Mouse (Mus musculus): ENCODE data around the gene Cgas. TPM values are rescaled to one million over a fixed set of nuclear protein-coding genes. Genes with fewer than 3 reads are reported as not detected.

Gene Cgas
- polyA plus RNA-seq, 1 experiment from 2014 or later: 2.5 TPM

DNA sequence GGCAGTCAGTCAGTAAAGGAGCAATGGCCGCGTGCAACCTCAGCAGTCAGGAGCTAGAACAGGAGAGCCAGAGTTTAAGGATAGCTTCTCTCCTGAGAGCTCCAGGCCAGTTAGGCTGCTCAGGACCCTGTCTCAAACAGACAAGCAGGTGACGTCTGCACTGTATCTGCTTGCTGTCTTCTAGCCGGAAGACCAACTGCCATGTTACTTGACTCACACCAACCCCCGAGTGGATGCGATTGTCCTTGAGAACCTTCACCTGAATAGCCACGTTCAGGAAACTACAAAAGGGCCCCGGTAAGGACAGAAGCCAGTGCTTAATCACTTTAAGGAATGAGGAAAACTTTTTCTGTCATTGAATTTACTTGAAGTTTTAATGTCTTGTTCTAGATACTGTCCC lies 14.0 kb upstream of the Cgas start:
- WGBS: 88% methylated on average over 8 of the region's 8 CpGs
- Histone ChIP-seq H3K36me3 (peaks cover 69% of the 10 kb centered on the region), H3K27ac (replicated peaks) (no peak overlapping the region), H3K9me3 (replicated peaks) (no peaks in the 10 kb centered on the region), H3K4me2 (replicated peaks) (no peak overlapping the region), H3K4me1 (no peaks in the 10 kb centered on the region), H3K4me3 (replicated peaks) (no peak overlapping the region), H3K9ac (no peak overlapping the region), H3K27me3 (no peaks in the 10 kb centered on the region)
- no peak for ATAC-seq (ENCODE audit: insufficient number of reproducible peaks, low FRiP score, low TSS enrichment, low read depth)

DNA sequence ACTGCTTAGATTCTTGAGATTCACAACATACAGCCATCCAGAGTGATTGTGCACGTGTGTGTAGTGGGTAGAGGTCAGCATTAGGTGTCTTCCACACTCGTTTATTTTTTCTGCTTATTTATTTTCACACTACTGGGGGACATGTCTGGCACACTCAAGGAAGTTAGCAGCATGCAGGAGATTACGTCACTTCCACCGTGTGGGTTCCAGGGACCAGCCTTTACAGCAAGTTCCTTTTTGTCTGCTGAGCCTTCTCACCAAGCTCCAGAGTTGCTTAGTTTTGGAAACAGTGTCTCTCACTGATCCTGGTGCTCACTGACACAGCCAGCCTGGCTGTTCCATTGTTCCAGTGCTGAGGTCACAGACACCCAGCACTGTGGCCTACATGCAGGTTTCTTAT lies 8.3 kb upstream of the Cgas start:
- Histone ChIP-seq H3K4me1 (peaks cover 12% of the 10 kb centered on the region; the same call in 1 of the 2 replicates), H3K27ac (replicated peaks) (no peak overlapping the region), H3K9ac (no peak overlapping the region), H3K9me3 (replicated peaks) (no peaks in the 10 kb centered on the region), H3K36me3 (peaks cover 32% of the 10 kb centered on the region), H3K27me3 (no peaks in the 10 kb centered on the region), H3K4me2 (replicated peaks) (no peak overlapping the region), H3K4me3 (replicated peaks) (no peak overlapping the region)
- 90% methylated on average over 4 of the region's 4 CpGs for WGBS
- no peak for ATAC-seq (ENCODE audit: insufficient number of reproducible peaks, low FRiP score, low TSS enrichment, low read depth)

DNA sequence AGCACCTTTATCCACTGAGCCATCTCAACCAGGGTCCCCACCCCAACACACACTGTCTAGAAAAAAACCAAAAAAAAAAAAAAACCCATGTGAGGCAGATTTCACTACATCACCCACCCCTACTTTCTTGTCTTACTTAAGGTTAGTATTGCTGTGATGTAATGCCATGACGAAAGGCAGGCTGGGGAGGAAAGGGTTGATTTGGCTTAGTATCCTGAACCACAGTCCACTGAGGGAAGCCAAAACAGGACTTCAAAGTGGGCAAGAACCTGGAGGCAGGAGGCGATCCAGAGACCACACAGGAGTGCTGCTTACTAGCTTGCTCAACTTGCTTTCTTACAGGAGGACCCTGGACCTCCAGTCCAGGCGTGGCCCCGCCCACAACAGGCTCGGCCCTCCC lies 7.4 kb upstream of the Cgas start:
- Histone ChIP-seq H3K36me3 (peaks cover 28% of the 10 kb centered on the region), H3K9me3 (replicated peaks) (no peaks in the 10 kb centered on the region), H3K4me2 (replicated peaks) (no peak overlapping the region), H3K4me1 (peaks cover 12% of the 10 kb centered on the region; the same call in 1 of the 2 replicates), H3K27me3 (0 out of 2 replicates have a peak, but pooled peaks cover 8% of the 10 kb centered on the region), H3K4me3 (replicated peaks) (no peak overlapping the region), H3K27ac (replicated peaks) (no peak overlapping the region), H3K9ac (no peak overlapping the region)
- WGBS: 73% methylated on average over 5 of the region's 5 CpGs
- ATAC-seq (ENCODE audit: insufficient number of reproducible peaks, low FRiP score, low TSS enrichment, low read depth): no peak

DNA sequence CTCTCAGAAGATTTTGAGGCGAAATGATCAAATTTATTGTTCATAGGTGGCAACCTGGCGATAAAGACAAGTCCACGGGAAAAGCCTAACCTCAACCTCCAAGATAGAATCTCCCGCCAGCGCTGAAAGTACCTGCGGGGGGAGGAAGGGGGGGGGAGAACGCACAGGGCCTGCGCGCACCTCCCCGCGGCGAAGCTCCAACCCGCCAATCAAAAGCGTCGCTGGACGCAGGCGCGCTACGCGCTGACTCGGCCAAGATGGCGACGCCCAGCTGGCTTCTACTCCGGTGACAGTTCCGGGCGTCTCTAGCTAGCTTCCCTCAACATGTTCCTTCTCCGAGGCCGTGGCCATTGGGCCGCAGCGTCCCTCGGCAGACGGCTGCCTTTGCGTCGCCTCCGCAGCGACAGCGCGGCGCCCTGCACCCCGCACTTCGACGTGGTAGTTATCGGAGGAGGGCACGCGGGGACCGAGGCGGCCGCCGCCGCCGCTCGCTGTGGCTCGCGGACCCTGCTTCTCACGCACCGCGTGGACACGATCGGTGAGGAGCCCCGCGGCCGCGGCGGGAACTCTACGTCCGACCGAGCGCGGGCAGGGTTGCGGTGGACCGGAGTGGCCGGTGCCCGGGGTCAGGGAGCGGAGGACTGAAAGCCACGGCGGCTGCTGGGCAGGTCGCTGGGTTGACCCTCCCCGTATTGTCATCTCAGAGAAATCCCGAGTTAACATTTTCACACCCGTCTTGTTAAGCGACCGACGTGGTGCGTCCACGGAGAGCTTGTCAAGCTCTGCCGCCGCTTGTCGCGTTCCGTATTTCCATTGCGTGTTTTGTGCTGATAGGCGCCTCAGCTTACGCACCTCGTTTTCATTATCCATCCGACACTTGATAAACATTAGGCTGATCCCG lies 5.2 kb upstream of the Cgas start, which contains the start of the genes Mto1 and Gm17324:
Mto1 (plus strand) TSS at position 236 of the 901 bp plus-strand sequence.
Gm17324 (minus strand) TSS at position 814 of the 901 bp plus-strand sequence.
- H3K27me3 ChIP-seq: peaks cover 25% of the 10 kb centered on the region
- H3K9me3 ChIP-seq (replicated peaks): no peaks in the 10 kb centered on the region
- H3K4me3 ChIP-seq (replicated peaks): peak within 1 kb of the TSS; percentile 79
- peak within 1 kb of the TSS; percentile 93 for H3K27ac ChIP-seq (replicated peaks)
- peak; percentile 92 for ATAC-seq (ENCODE audit: insufficient number of reproducible peaks, low FRiP score, low TSS enrichment, low read depth)
- H3K36me3 ChIP-seq: peaks cover 15% of the 10 kb centered on the region
- peak within 1 kb of the TSS; percentile 53 for H3K4me2 ChIP-seq (replicated peaks)
- WGBS: under 1% methylated on average over 96 of the region's 96 CpGs
- H3K4me1 ChIP-seq: peaks cover 12% of the 10 kb centered on the region; the same call in 1 of the 2 replicates
- H3K9ac ChIP-seq: peak within 1 kb of the TSS; percentile 83

DNA sequence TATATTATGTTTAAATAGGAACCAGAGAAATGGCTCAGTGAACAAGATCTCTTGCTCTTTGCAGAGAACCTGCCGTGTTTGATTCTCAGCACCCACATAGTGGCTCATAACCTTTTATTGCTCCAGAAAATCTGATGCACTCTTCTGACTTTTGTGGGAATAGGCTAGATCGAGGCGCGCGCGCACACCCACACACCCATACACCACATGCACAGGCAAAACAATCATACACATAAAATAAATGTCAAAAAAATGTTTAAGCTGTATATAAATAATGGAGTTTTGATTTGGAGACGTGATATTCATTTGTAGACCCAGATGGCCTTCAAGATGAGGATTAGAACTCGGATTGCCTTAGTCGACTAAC lies 4.6 kb upstream of the Cgas start:
- peaks cover 8% of the 10 kb centered on the region for H3K36me3 ChIP-seq
- H3K4me1 ChIP-seq: peaks cover 18% of the 10 kb centered on the region
- H3K27me3 ChIP-seq: peaks cover 31% of the 10 kb centered on the region
- H3K27ac ChIP-seq (replicated peaks): 0 out of 2 replicates have a peak overlapping the region, but pooled peaks have one; percentile 93
- H3K9me3 ChIP-seq (replicated peaks): no peaks in the 10 kb centered on the region
- H3K9ac ChIP-seq: peak overlapping the region; percentile 83
- H3K4me2 ChIP-seq (replicated peaks): peak overlapping the region; percentile 53
- WGBS: 33% methylated on average over 9 of the region's 9 CpGs
- ATAC-seq (ENCODE audit: insufficient number of reproducible peaks, low FRiP score, low TSS enrichment, low read depth): peak; percentile 22; the same call in 1 of the 2 replicates
- H3K4me3 ChIP-seq (replicated peaks): peak overlapping the region; percentile 79

DNA sequence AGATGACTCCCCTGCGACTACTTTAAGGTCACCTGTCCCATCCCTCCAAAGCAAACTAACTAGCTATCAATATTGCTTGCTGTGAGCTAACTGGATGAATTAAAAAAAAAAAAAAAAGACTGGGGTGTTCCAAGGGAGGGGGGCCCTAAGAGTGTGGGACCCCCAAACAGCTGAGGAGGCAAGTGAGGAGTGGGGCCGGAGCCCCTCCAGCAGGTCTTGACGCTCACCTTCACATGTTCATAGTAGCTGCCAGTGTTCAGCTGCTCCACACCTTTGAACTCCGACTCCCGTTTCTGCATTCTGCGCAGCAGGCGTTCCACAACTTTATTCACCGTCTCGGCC lies 829 bp downstream of the Cgas start:
- 2% methylated on average over 9 of the region's 9 CpGs for WGBS
- ATAC-seq (ENCODE audit: insufficient number of reproducible peaks, low FRiP score, low TSS enrichment, low read depth): peak; percentile 60; the same call in 1 of the 2 replicates

DNA sequence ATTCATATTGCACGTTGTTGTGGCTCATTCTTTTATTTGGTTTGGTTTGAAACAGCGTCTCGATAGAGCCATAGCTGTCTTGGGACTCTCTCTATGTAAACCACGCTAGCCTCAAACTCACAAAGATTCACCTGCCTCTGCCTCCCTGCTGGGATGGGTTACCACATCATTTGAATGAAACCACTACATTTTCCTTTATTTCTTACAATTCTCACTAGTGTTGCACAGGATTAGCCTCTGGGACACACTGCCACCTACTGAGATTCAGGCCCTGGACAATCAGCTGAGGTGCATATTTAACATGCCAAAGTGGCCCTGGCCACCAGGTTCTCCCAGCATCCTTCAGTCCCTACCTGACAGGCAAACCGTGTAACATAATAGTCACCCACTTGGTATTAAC lies 3.6 kb downstream of the Cgas start:
- WGBS: 60% methylated on average over 5 of the region's 5 CpGs
- H3K9me3 ChIP-seq (replicated peaks): no peaks in the 10 kb centered on the region
- ATAC-seq (ENCODE audit: insufficient number of reproducible peaks, low FRiP score, low TSS enrichment, low read depth): no peak
- no peak overlapping the region for H3K4me2 ChIP-seq (replicated peaks)
- no peak overlapping the region for H3K4me3 ChIP-seq (replicated peaks)
- no peak overlapping the region for H3K9ac ChIP-seq
- peaks cover 42% of the 10 kb centered on the region for H3K27me3 ChIP-seq
- peaks cover 19% of the 10 kb centered on the region for H3K4me1 ChIP-seq
- H3K36me3 ChIP-seq: no peaks in the 10 kb centered on the region
- no peak overlapping the region for H3K27ac ChIP-seq (replicated peaks)

More for the DNA sequence above, 829 bp downstream of the Cgas start:
- Histone ChIP-seq H3K36me3 (no peaks in the 10 kb centered on the region), H3K9me3 (replicated peaks) (no peaks in the 10 kb centered on the region), H3K9ac (peak overlapping the region; percentile 35), H3K27me3 (peaks cover 56% of the 10 kb centered on the region), H3K27ac (replicated peaks) (no peak overlapping the region), H3K4me1 (peaks cover 19% of the 10 kb centered on the region), H3K4me2 (replicated peaks) (peak overlapping the region; percentile 93), H3K4me3 (replicated peaks) (peak overlapping the region; percentile 53)

DNA sequence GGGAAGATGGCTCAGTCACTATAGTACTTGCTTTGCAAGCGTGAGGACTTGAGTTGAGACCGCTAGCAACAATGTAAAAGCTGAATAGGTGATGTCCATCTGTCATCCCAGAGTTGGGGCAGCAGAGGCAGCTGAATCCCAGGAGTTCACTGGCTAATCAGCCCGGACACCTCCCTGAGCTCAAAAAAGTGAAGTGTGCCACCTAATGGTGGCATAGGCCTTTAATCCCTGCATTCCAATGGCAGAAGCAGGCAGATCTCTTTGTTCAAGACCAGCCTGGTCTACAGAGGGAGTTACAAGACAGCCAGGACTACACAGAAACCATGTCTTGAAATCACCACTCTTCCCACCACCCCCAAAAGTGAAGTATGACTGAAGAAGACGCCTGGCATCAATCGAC lies 10.6 kb downstream of the Cgas start:
- WGBS: 88% methylated on average over 5 of the region's 5 CpGs
- Histone ChIP-seq H3K9ac (no peak overlapping the region), H3K4me3 (replicated peaks) (no peak overlapping the region), H3K4me1 (no peaks in the 10 kb centered on the region), H3K9me3 (replicated peaks) (no peaks in the 10 kb centered on the region), H3K36me3 (no peaks in the 10 kb centered on the region), H3K4me2 (replicated peaks) (no peak overlapping the region), H3K27me3 (no peaks in the 10 kb centered on the region), H3K27ac (replicated peaks) (no peak overlapping the region)
- no peak for ATAC-seq (ENCODE audit: insufficient number of reproducible peaks, low FRiP score, low TSS enrichment, low read depth)

DNA sequence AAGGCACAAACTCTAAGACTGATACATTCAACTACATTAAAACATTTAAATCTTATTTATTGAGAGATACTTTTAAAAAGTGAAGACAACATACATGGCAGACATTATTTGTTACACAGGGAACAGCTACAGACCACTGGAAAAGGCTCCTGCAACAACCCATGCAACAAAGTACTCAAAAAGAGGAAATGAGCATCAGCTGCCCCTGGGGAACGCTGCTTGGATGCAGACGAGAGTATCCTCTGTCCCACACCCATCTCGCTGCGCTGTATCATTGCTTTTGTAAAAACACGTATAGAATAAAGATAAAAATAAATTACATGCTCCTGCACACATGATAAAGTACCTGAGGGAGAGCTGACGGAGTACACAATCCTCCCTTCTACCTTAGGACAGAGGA lies 12.6 kb downstream of the Cgas start:
- Histone ChIP-seq H3K9ac (no peak overlapping the region), H3K4me1 (no peaks in the 10 kb centered on the region), H3K36me3 (no peaks in the 10 kb centered on the region), H3K4me3 (replicated peaks) (no peak overlapping the region), H3K27ac (replicated peaks) (no peak overlapping the region), H3K4me2 (replicated peaks) (no peak overlapping the region), H3K27me3 (no peaks in the 10 kb centered on the region), H3K9me3 (replicated peaks) (no peaks in the 10 kb centered on the region)
- no peak for ATAC-seq (ENCODE audit: insufficient number of reproducible peaks, low FRiP score, low TSS enrichment, low read depth)
- WGBS: 70% methylated on average over 6 of the region's 6 CpGs

DNA sequence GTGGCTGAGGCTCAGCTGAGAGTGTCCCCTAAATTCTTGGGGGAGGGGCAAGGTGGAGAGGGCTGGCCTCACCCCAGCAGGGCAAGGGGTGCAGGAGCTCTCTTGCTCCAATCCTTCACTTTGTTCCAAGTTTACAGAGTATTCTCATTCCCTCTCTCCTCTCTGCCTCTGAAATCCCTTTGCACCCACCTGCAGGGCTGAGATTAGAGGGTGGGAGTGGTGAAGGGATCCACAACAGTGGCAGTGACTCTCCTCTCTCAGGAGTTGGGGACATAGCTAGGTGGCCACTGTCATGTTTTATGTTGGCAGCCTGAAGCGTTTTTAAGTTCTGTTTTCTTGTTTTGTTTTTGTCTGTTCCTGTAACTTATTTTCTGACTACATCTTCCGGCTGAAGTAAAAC lies 13.5 kb downstream of the Cgas start:
- H3K4me2 ChIP-seq (replicated peaks): no peak overlapping the region
- H3K36me3 ChIP-seq: no peaks in the 10 kb centered on the region
- H3K4me3 ChIP-seq (replicated peaks): no peak overlapping the region
- no peak for ATAC-seq (ENCODE audit: insufficient number of reproducible peaks, low FRiP score, low TSS enrichment, low read depth)
- no peaks in the 10 kb centered on the region for H3K27me3 ChIP-seq
- H3K9me3 ChIP-seq (replicated peaks): no peaks in the 10 kb centered on the region
- no peak overlapping the region for H3K27ac ChIP-seq (replicated peaks)
- no peaks in the 10 kb centered on the region for H3K4me1 ChIP-seq
- WGBS: 49% methylated on average over 2 of the region's 2 CpGs
- H3K9ac ChIP-seq: no peak overlapping the region

DNA sequence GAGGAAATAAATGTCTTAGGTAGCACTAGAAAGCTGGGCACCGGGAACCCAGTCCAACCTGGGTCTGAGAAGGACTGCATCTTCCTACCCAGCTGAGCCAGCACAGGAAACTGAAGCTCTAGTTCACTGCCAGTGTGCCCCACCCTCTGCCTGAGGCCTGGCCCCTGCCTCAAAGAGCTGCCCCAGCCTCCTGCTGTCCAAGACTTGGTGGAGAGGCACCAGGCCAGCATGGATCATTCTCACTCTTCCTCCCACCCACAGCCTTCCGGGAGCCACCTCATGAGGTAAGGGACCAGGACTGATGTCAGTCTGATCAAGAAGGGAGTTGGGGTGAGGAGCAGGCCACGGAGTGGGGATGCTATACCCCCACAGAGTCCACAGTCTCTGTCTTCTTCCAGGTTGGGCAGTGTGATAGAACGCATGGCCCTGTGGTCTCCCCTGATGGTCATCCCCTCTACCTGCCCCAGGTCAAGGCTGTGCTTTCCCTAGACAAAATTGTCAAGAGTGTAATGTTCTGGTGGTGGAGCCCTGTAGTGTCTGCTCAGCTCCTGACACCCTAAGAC lies 14.1 kb downstream of the Cgas start:
- Histone ChIP-seq H3K4me1 (no peaks in the 10 kb centered on the region), H3K9ac (no peak overlapping the region), H3K27me3 (no peaks in the 10 kb centered on the region), H3K9me3 (replicated peaks) (no peaks in the 10 kb centered on the region), H3K4me3 (replicated peaks) (no peak overlapping the region), H3K27ac (replicated peaks) (no peak overlapping the region), H3K4me2 (replicated peaks) (no peak overlapping the region), H3K36me3 (no peaks in the 10 kb centered on the region)
- no peak; the same call in 1 of the 2 replicates for ATAC-seq (ENCODE audit: insufficient number of reproducible peaks, low FRiP score, low TSS enrichment, low read depth)
- 87% methylated on average over 4 of the region's 4 CpGs for WGBS
